8 mouse cellular contexts compared by ENCODE assay signal in genomic region chr8:124052110-124052509, GRCm38 (mm10). TPM values are rescaled to one million over a fixed set of nuclear protein-coding genes. Genes with fewer than 3 reads are reported as not detected.
DNase-seq lines count a peak whose midpoint lies in the region; ATAC-seq and TF ChIP-seq lines count a peak whose summit lies in the region.

No protein-coding gene starts in this region.

- in situ Hi-C loops in Patski (cut with MboI; ENCODE audit: low pct_unique_long_range_greater_than_20kb): loop anchor here (5.0 kb wide), 2 partner anchors 180 to 295 kb away; partner anchors contain the start of gene Galnt2

- DNase-seq in Patski (ENCODE audit: low read depth, low spot score): no peak
- DNase-seq in c-Kit-positive CD71-positive TER-119-negative erythroid progenitor cells, embryonic 14.5 days (ENCODE audit: low read depth): peak; percentile 14
- DNase-seq in forebrain, postnatal 0 days: peak; percentile 80
- peak; percentile 83 for DNase-seq in hindbrain, embryonic 11.5 days (ENCODE audit: low spot score)
- peak; percentile 32 for DNase-seq in layer of hippocampus, adult 9-11 months
- peak; percentile 87 for DNase-seq in retina, embryonic 14.5 days (ENCODE audit: low spot score)
- peak; percentile 68 for DNase-seq in urinary bladder, postnatal 25 days (ENCODE audit: low spot score)

- H3K4me1 ChIP-seq in forebrain, postnatal 0 days (ENCODE audit: insufficient read depth): no peaks in the 10 kb centered on the region
- H3K4me1 ChIP-seq in hindbrain, embryonic 11.5 days (replicated peaks; ENCODE audit: control insufficient read depth, insufficient read depth, low read length): no peaks in the 10 kb centered on the region
- no peaks in the 10 kb centered on the region for H3K4me1 ChIP-seq in lung, embryonic 16.5 days (replicated peaks; ENCODE audit: control insufficient read depth, insufficient read depth, low read length)

- POLR2A ChIA-PET in Patski (lab: Charles Lee): no interaction called here

- peak; percentile 98 for TF ChIP-seq CTCF in Patski (IDR thresholded peaks at IDR 0.05)
- peak; percentile 99 for TF ChIP-seq CTCF in forebrain, postnatal 0 days (IDR thresholded peaks at IDR 0.05; ENCODE audit: low read depth)

- H3K4me2 ChIP-seq in forebrain, postnatal 0 days (ENCODE audit: low read depth): no peak overlapping the region
- no peak overlapping the region for H3K4me2 ChIP-seq in hindbrain, embryonic 11.5 days (replicated peaks; ENCODE audit: low read depth, low read length)
- no peak overlapping the region for H3K4me2 ChIP-seq in lung, embryonic 16.5 days (ENCODE audit: low read depth, low read length)

- no peak overlapping the region for H3K27ac ChIP-seq in forebrain, postnatal 0 days (ENCODE audit: low read depth, low read length)
- no peak overlapping the region for H3K27ac ChIP-seq in hindbrain, embryonic 11.5 days (ENCODE audit: low read depth, low read length)
- no peak overlapping the region for H3K27ac ChIP-seq in lung, embryonic 16.5 days (ENCODE audit: low read length)

- no peak for ATAC-seq in Patski
- ATAC-seq in forebrain, postnatal 0 days: peak; percentile 48; the same call in 1 of the 2 replicates
- ATAC-seq in hindbrain, embryonic 11.5 days (ENCODE audit: low FRiP score): no peak
- peak; percentile 45; the same call in 1 of the 2 replicates for ATAC-seq in lung, embryonic 16.5 days (ENCODE audit: low read depth)

- no peak overlapping the region for H3K4me3 ChIP-seq in forebrain, postnatal 0 days (ENCODE audit: low read depth, low read length)
- H3K4me3 ChIP-seq in hindbrain, embryonic 11.5 days (ENCODE audit: low read depth, low read length): no peak overlapping the region
- H3K4me3 ChIP-seq in lung, embryonic 16.5 days (ENCODE audit: low read length): no peak overlapping the region

- CTCF ChIA-PET in Patski (lab: Charles Lee): interaction anchor here (2.2 to 7.9 kb wide), 2 partner anchors 15 to 295 kb away, joined by 10 to 62 read pairs; no protein-coding TSS in a partner anchor

- H3K9me3 ChIP-seq in forebrain, postnatal 0 days (ENCODE audit: low read length): no peaks in the 10 kb centered on the region
- no peaks in the 10 kb centered on the region for H3K9me3 ChIP-seq in hindbrain, embryonic 11.5 days (ENCODE audit: control insufficient read depth, low read length)
- H3K9me3 ChIP-seq in lung, embryonic 16.5 days (ENCODE audit: control insufficient read depth, low read length): no peaks in the 10 kb centered on the region

- 19% methylated on average over 3 of the region's 3 CpGs for WGBS in forebrain, postnatal 0 days
- WGBS in hindbrain, embryonic 11.5 days: 15% methylated on average over 3 of the region's 3 CpGs
- 18% methylated on average over 3 of the region's 3 CpGs for whole genome bisulfite sequencing in lung, embryonic 16.5 days

- H3K9ac ChIP-seq in forebrain, postnatal 0 days: no peak overlapping the region
- no peak overlapping the region for H3K9ac ChIP-seq in hindbrain, embryonic 11.5 days (ENCODE audit: low read depth, low read length)
- H3K9ac ChIP-seq in lung, embryonic 16.5 days (ENCODE audit: low read length): no peak overlapping the region

- H3K27me3 ChIP-seq in Patski: no peaks in the 10 kb centered on the region
- no peaks in the 10 kb centered on the region for H3K27me3 ChIP-seq in forebrain, postnatal 0 days (ENCODE audit: insufficient read depth, low read length)
- no peaks in the 10 kb centered on the region for H3K27me3 ChIP-seq in hindbrain, embryonic 11.5 days (ENCODE audit: control insufficient read depth, insufficient read depth, low read length)
- H3K27me3 ChIP-seq in lung, embryonic 16.5 days (ENCODE audit: control insufficient read depth, insufficient read depth, low read depth, low read length): no peaks in the 10 kb centered on the region

- H3K36me3 ChIP-seq in forebrain, postnatal 0 days (ENCODE audit: insufficient read depth): peaks cover 14% of the 10 kb centered on the region
- H3K36me3 ChIP-seq in hindbrain, embryonic 11.5 days (ENCODE audit: control insufficient read depth, insufficient read depth, low read length): no peaks in the 10 kb centered on the region
- peaks cover 5% of the 10 kb centered on the region for H3K36me3 ChIP-seq in lung, embryonic 16.5 days (ENCODE audit: control insufficient read depth, insufficient read depth, low read length)

RNA-seq across cellular contexts. Expression of gene Urb2, which starts 30.8 kb away (rescaled TPM):
- 11.6 TPM for polyA plus RNA-seq in Patski (2021)
- total RNA-seq in forebrain, postnatal 0 days (2014; rRNA removed): 12.7 and 14.8 TPM in 2 replicates
- polyA plus RNA-seq in forebrain, postnatal 0 days (2015; fragmentation: Nextera tagmentation; extraction: Ambion mirVana): 1.2 and 1.8 TPM in 2 replicates
- polyA plus RNA-seq in hindbrain, embryonic 11.5 days (2014; fragmentation: Nextera tagmentation; extraction: Ambion mirVana): 7.3 and 7.6 TPM in 2 replicates
- 4.0 and 4.6 TPM in 2 replicates for polyA plus RNA-seq in lung, embryonic 16.5 days (2015; fragmentation: Nextera tagmentation; extraction: Ambion mirVana)

RNA-seq across cellular contexts. Expression of gene Taf5l, which starts 30.9 kb away (rescaled TPM):
- polyA plus RNA-seq in Patski (2021): 28.6 TPM
- total RNA-seq in forebrain, postnatal 0 days (2014; rRNA removed): 33.3 and 39.8 TPM in 2 replicates
- polyA plus RNA-seq in forebrain, postnatal 0 days (2015; fragmentation: Nextera tagmentation; extraction: Ambion mirVana): 24.4 and 26.7 TPM in 2 replicates
- 32.1 and 42.9 TPM in 2 replicates for polyA plus RNA-seq in hindbrain, embryonic 11.5 days (2014; fragmentation: Nextera tagmentation; extraction: Ambion mirVana)
- 29.3 and 30.9 TPM in 2 replicates for polyA plus RNA-seq in lung, embryonic 16.5 days (2015; fragmentation: Nextera tagmentation; extraction: Ambion mirVana)

Comparison
In these comparisons a context has a peak if more than half of its experiments do, and no peak if none do; other contexts are left out.
1. ATAC-seq: peak in forebrain, postnatal 0 days (single experiment) and lung, embryonic 16.5 days (single experiment); none in Patski (single experiment) and hindbrain, embryonic 11.5 days (single experiment).